Mouse (Mus musculus) kidney, embryonic 16.5 days (tissue): ENCODE measurements at regions not wholly inside any gene's neighbourhood (a gene's known extent, or its start where the extent isn't known, plus 50 kb on each side); places are given as distances from the start of the nearest gene placed in this dataset.

Experiments
- ATAC-seq: fragments of 200-750 bp; cut with Nextera tagmentation; 2 replicates; pipeline ENCODE4 v1.8.0; 2017; ENCODE audit warnings: moderate TSS enrichment; ENCODE audit not compliant: low FRiP score, low TSS enrichment
- H3K27ac ChIP-seq: fragments of 300-500 bp; sonication (generic); 2 replicates; pipeline ENCODE4 v1.5.1; 2014; ENCODE audit warnings: low read length
- H3K27me3 ChIP-seq: fragments of 300-500 bp; sonication (generic); 2 replicates; pipeline ENCODE4 v1.6.1; 2014; ENCODE audit warnings: low read length, control low read depth, mixed read lengths; ENCODE audit not compliant: insufficient read depth
- H3K36me3 ChIP-seq: fragments of 300-500 bp; sonication (generic); 2 replicates; pipeline ENCODE4 v1.6.1; 2014; ENCODE audit warnings: low read length, control low read depth, mixed read lengths; ENCODE audit not compliant: insufficient read depth
- H3K4me1 ChIP-seq: fragments of 300-500 bp; sonication (generic); 2 replicates; pipeline ENCODE4 v1.6.1; 2014; ENCODE audit warnings: low read length, control low read depth, mixed read lengths; ENCODE audit not compliant: insufficient read depth
- H3K4me2 ChIP-seq: fragments of 300-500 bp; sonication (generic); replicated peaks from 2 replicates; pipeline ENCODE4 v1.6.1; 2014; ENCODE audit warnings: low read depth, low read length
- H3K4me3 ChIP-seq: fragments of 300-500 bp; sonication (generic); 2 replicates; pipeline ENCODE4 v1.5.1; 2014; ENCODE audit warnings: mild to moderate bottlenecking, low read length
- H3K9ac ChIP-seq: fragments of 300-500 bp; sonication (generic); replicated peaks from 2 replicates; pipeline ENCODE4 v1.6.1; 2014; ENCODE audit warnings: low read length
- H3K9me3 ChIP-seq: fragments of 300-500 bp; sonication (generic); 2 replicates; pipeline ENCODE4 v1.6.1; 2016; ENCODE audit warnings: low read length, control low read depth
- WGBS: fragments of 180-500 bp; shearing (Covaris S2); extraction: QIAGEN DNeasy Blood & Tissue Kit; methylation state at CpG from one replicate; pipeline ENCODE4 v1.1.7; 2014; 5-methylcytosine and 5-hydroxymethylcytosine counted together

- H3K4me2 ChIP-seq: no peak overlapping the region
- H3K27ac ChIP-seq: no peak overlapping the region
- WGBS: 83% methylated on average over 5 of the region's 5 CpGs
- H3K36me3 ChIP-seq: no peaks in the 10 kb centered on the region
- ATAC-seq: no peak
- no peaks in the 10 kb centered on the region for H3K4me1 ChIP-seq
- no peaks in the 10 kb centered on the region for H3K9me3 ChIP-seq
- H3K4me3 ChIP-seq: no peak overlapping the region
- H3K27me3 ChIP-seq: no peaks in the 10 kb centered on the region
- H3K9ac ChIP-seq: no peak overlapping the region
These were observed 1934.2 kb downstream of the 9330182O14Rik start for GRCm38 (mm10) chr15:42068207-42068831.

GRCm38 (mm10) chr15:42069072-42069471 lies 1934.9 kb downstream of the 9330182O14Rik start:
- 51% methylated on average over 3 of the region's 3 CpGs for WGBS
- ATAC-seq: peak; percentile 59; the same call in 1 of the 2 replicates
- Histone ChIP-seq H3K9me3 (no peaks in the 10 kb centered on the region), H3K36me3 (no peaks in the 10 kb centered on the region), H3K4me3 (no peak overlapping the region), H3K9ac (no peak overlapping the region), H3K27ac (no peak overlapping the region), H3K4me1 (no peaks in the 10 kb centered on the region), H3K27me3 (no peaks in the 10 kb centered on the region), H3K4me2 (no peak overlapping the region)

GRCm38 (mm10) chr15:42073486-42073885 lies 1939.3 kb downstream of the 9330182O14Rik start:
- ATAC-seq: no peak
- Histone ChIP-seq H3K27ac (no peak overlapping the region), H3K4me2 (no peak overlapping the region), H3K4me3 (no peak overlapping the region), H3K4me1 (no peaks in the 10 kb centered on the region), H3K9me3 (no peaks in the 10 kb centered on the region), H3K27me3 (no peaks in the 10 kb centered on the region), H3K9ac (no peak overlapping the region), H3K36me3 (no peaks in the 10 kb centered on the region)

DNA sequence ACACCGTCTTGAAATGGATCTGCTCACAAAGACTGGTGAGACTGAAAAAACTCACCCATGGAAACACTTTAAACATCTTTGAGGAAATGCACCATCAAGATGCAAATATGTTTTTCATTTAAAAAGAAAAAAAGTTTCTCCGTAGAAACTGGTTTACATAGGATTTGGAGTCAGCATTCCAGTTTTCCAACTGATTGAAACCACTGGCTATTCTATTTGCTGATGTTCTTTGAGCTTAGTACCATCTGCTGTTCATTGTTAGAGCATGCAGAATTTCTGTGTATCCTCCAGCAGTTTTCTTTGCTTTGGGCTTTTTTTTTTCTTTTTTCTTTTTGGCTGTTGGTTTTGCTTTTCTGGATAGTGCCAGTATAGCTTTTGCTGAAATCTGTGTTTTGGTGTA lies 1948.3 kb downstream of the 9330182O14Rik start:
- H3K4me3 ChIP-seq: no peak overlapping the region
- H3K9ac ChIP-seq: no peak overlapping the region
- no peaks in the 10 kb centered on the region for H3K36me3 ChIP-seq
- no peaks in the 10 kb centered on the region for H3K4me1 ChIP-seq
- ATAC-seq: no peak
- H3K27me3 ChIP-seq: no peaks in the 10 kb centered on the region
- no peaks in the 10 kb centered on the region for H3K9me3 ChIP-seq
- no peak overlapping the region for H3K4me2 ChIP-seq
- WGBS: 92% methylated on average over 2 of the region's 2 CpGs
- H3K27ac ChIP-seq: no peak overlapping the region

DNA sequence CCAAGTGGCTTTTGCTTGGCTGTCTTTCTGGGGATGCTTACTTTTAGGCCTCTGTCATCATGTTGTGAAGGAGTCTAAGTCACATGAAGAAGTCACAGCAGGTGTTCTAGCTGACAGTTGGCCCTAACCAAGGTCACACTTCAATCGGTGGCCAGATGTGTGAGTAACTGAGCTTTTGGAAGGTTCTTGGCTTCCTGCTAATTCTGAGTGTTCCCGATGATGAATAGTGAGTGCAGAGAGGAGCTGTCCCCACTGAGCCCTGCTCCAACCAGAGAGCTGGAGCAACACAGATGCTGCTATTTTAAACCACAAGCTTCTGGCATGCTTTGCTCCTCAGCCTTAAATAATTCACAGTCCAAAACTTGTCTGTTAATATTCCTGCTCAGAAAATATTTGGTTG lies 1966.6 kb downstream of the 9330182O14Rik start:
- Histone ChIP-seq H3K36me3 (no peaks in the 10 kb centered on the region), H3K9me3 (no peaks in the 10 kb centered on the region), H3K4me1 (no peaks in the 10 kb centered on the region), H3K27ac (no peak overlapping the region), H3K9ac (no peak overlapping the region), H3K27me3 (no peaks in the 10 kb centered on the region), H3K4me3 (no peak overlapping the region), H3K4me2 (no peak overlapping the region)
- ATAC-seq: no peak
- 53% methylated on average over 2 of the region's 2 CpGs for WGBS

GRCm38 (mm10) chr15:42104816-42105215 lies 1970.7 kb downstream of the 9330182O14Rik start:
- H3K9ac ChIP-seq: no peak overlapping the region
- H3K27ac ChIP-seq: no peak overlapping the region
- no peak overlapping the region for H3K4me2 ChIP-seq
- no peaks in the 10 kb centered on the region for H3K4me1 ChIP-seq
- 68% methylated on average over 2 of the region's 2 CpGs for WGBS
- H3K4me3 ChIP-seq: no peak overlapping the region
- H3K27me3 ChIP-seq: no peaks in the 10 kb centered on the region
- H3K9me3 ChIP-seq: no peaks in the 10 kb centered on the region
- no peaks in the 10 kb centered on the region for H3K36me3 ChIP-seq
- no peak for ATAC-seq

DNA sequence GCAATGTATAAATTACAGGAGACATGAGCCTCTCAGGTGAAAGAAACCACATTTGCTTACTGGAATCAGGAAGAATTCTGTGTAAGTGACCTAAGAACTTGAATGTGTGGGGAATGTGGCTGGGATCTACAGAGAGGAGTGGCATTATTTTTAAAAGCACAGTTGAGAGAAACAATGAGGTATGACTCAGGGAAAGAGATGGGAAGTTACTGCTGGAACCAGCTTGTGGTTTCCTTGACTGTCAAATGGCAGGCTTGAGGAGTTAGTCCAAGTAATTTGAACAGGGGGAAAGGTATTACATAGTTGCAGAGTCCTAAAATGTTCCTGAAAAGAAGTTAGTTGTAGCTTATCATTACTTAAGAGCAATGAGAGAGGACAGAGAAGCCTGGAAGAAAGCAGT lies 1972.9 kb downstream of the 9330182O14Rik start:
- Histone ChIP-seq H3K27ac (no peak overlapping the region), H3K9ac (no peak overlapping the region), H3K27me3 (no peaks in the 10 kb centered on the region), H3K4me2 (no peak overlapping the region), H3K4me3 (no peak overlapping the region), H3K9me3 (no peaks in the 10 kb centered on the region), H3K4me1 (no peaks in the 10 kb centered on the region), H3K36me3 (no peaks in the 10 kb centered on the region)
- no peak for ATAC-seq

- Histone ChIP-seq H3K4me3 (no peak overlapping the region), H3K36me3 (no peaks in the 10 kb centered on the region), H3K9me3 (no peaks in the 10 kb centered on the region), H3K4me1 (no peaks in the 10 kb centered on the region), H3K9ac (no peak overlapping the region), H3K27ac (no peak overlapping the region), H3K4me2 (no peak overlapping the region), H3K27me3 (no peaks in the 10 kb centered on the region)
- no peak for ATAC-seq
- WGBS: 59% methylated on average over 5 of the region's 5 CpGs
These were observed 1977.6 kb downstream of the 9330182O14Rik start for GRCm38 (mm10) chr15:42111811-42112210.

- H3K4me1 ChIP-seq: no peaks in the 10 kb centered on the region
- H3K4me3 ChIP-seq: no peak overlapping the region
- no peaks in the 10 kb centered on the region for H3K9me3 ChIP-seq
- WGBS: 79% methylated on average over 1 of the region's 1 CpGs
- no peak for ATAC-seq
- H3K27ac ChIP-seq: no peak overlapping the region
- no peak overlapping the region for H3K4me2 ChIP-seq
- H3K9ac ChIP-seq: no peak overlapping the region
- no peaks in the 10 kb centered on the region for H3K36me3 ChIP-seq
- no peaks in the 10 kb centered on the region for H3K27me3 ChIP-seq
These were observed 1993.3 kb downstream of the 9330182O14Rik start for GRCm38 (mm10) chr15:42127471-42127870.

- Histone ChIP-seq H3K4me3 (no peak overlapping the region), H3K36me3 (no peaks in the 10 kb centered on the region), H3K27me3 (no peaks in the 10 kb centered on the region), H3K4me2 (no peak overlapping the region), H3K27ac (no peak overlapping the region), H3K4me1 (no peaks in the 10 kb centered on the region), H3K9ac (no peak overlapping the region), H3K9me3 (no peaks in the 10 kb centered on the region)
- WGBS: 87% methylated on average over 3 of the region's 3 CpGs
- no peak for ATAC-seq
These were observed 1994.8 kb downstream of the 9330182O14Rik start for GRCm38 (mm10) chr15:42128976-42129375.
